Comparison of ENCODE assay signal across 8 mouse cellular contexts in genomic region chr13:40651056-40651455, GRCm38 (mm10).
DNase-seq lines count a peak whose midpoint lies in the region; ATAC-seq lines count a peak whose summit lies in the region.

No protein-coding gene starts in this region.

- no peak overlapping the region for H3K9ac ChIP-seq in kidney, embryonic 16.5 days (replicated peaks; ENCODE audit: low read length)
- H3K9ac ChIP-seq in embryonic facial prominence, embryonic 13.5 days = no peak overlapping the region

- DNase-seq in kidney, adult 11 months = peak; percentile 2
- DNase-seq in heart, postnatal 10 days = peak; percentile 33 to 62
- DNase-seq in layer of hippocampus, adult 18-20 months (ENCODE audit: low spot score in 2 of 2) = peak; percentile 80 to 90
- peak; percentile 83 for DNase-seq in lung, postnatal 10 days
- DNase-seq in right cerebral cortex, postnatal 14 days = peak; percentile 93
- DNase-seq in natural killer cell, adult 2 months (ENCODE audit: low spot score in 2 of 2) = no peak

- no peaks in the 10 kb centered on the region for H3K27me3 ChIP-seq in kidney, embryonic 16.5 days (ENCODE audit: insufficient read depth, low read length)
- 0 out of 2 replicates have a peak, but pooled peaks cover 12% of the 10 kb centered on the region for H3K27me3 ChIP-seq in embryonic facial prominence, embryonic 13.5 days

- ATAC-seq in kidney, embryonic 16.5 days (ENCODE audit: low FRiP score, low TSS enrichment) = no peak
- no peak for ATAC-seq in embryonic facial prominence, embryonic 13.5 days (ENCODE audit: insufficient number of reproducible peaks, insufficient read depth, low FRiP score, low TSS enrichment, low read depth)

- intact Hi-C loops in heart, postnatal 10 days (cut with DNase I) = no loop called here

- H3K4me1 ChIP-seq in kidney, embryonic 16.5 days (ENCODE audit: insufficient read depth, low read length) = peaks cover 5% of the 10 kb centered on the region
- H3K4me1 ChIP-seq in embryonic facial prominence, embryonic 13.5 days = peaks cover 8% of the 10 kb centered on the region; the same call in 1 of the 2 replicates

- no peaks in the 10 kb centered on the region for H3K9me3 ChIP-seq in kidney, embryonic 16.5 days (ENCODE audit: low read length)
- H3K9me3 ChIP-seq in embryonic facial prominence, embryonic 13.5 days = no peaks in the 10 kb centered on the region

- H3K36me3 ChIP-seq in kidney, embryonic 16.5 days (ENCODE audit: insufficient read depth, low read length) = no peaks in the 10 kb centered on the region
- no peaks in the 10 kb centered on the region for H3K36me3 ChIP-seq in embryonic facial prominence, embryonic 13.5 days

- H3K27ac ChIP-seq in kidney, embryonic 16.5 days (ENCODE audit: low read length) = no peak overlapping the region
- H3K27ac ChIP-seq in embryonic facial prominence, embryonic 13.5 days = no peak overlapping the region

- 39% methylated on average over 16 of the region's 16 CpGs for WGBS in kidney, embryonic 16.5 days
- 20% methylated on average over 16 of the region's 16 CpGs for WGBS in embryonic facial prominence, embryonic 13.5 days

- no peak overlapping the region for H3K4me3 ChIP-seq in kidney, embryonic 16.5 days (ENCODE audit: low read length)
- peak overlapping the region; percentile 9 for H3K4me3 ChIP-seq in embryonic facial prominence, embryonic 13.5 days

- no peak overlapping the region for H3K4me2 ChIP-seq in kidney, embryonic 16.5 days (replicated peaks; ENCODE audit: low read depth, low read length)
- H3K4me2 ChIP-seq in embryonic facial prominence, embryonic 13.5 days = peak overlapping the region; percentile 42

Comparison
In these comparisons a context has a peak if more than half of its experiments do, and no peak if none do; other contexts are left out.
1. DNase-seq: peak in kidney, adult 11 months (single experiment), heart, postnatal 10 days (2 of 2), layer of hippocampus, adult 18-20 months (2 of 2), lung, postnatal 10 days (single experiment) and right cerebral cortex, postnatal 14 days (single experiment); none in natural killer cell, adult 2 months (0 of 2).